22 mouse cellular contexts compared by ENCODE assay signal in genomic region chr11:104203271-104203670, GRCm38 (mm10). TPM values are rescaled to one million over a fixed set of nuclear protein-coding genes. Genes with fewer than 3 reads are reported as not detected.
DNase-seq lines count a peak whose midpoint lies in the region; ATAC-seq and TF ChIP-seq lines count a peak whose summit lies in the region.
"Had no signal": no experiment of that assay in that cellular context is flagged by ENCODE, and none has a peak within 500 bp of the region (broad histone marks: within the 10 kb centered on the region; RNA-seq: fewer than 3 reads in every experiment).

No protein-coding gene starts in this region.

- H3K9me3 ChIP-seq in lung, postnatal 0 days (ENCODE audit: low read length) = no peaks in the 10 kb centered on the region

- WGBS in lung, postnatal 0 days = 47% methylated on average over 3 of the region's 3 CpGs

- no peaks in the 10 kb centered on the region for H3K4me1 ChIP-seq in lung, postnatal 0 days (ENCODE audit: insufficient read depth, low read depth, low read length)
- H3K4me1 ChIP-seq: embryonic facial prominence, embryonic 10.5 days; embryonic facial prominence, embryonic 12.5 days; forebrain, embryonic 12.5 days had no signal

- no peaks in the 10 kb centered on the region for H3K36me3 ChIP-seq in lung, postnatal 0 days (ENCODE audit: insufficient read depth, low read length)
- H3K36me3 ChIP-seq: embryonic facial prominence, embryonic 10.5 days; embryonic facial prominence, embryonic 12.5 days; forebrain, embryonic 12.5 days had no signal

- TF ChIP-seq CTCF in lung, postnatal 0 days (IDR thresholded peaks at IDR 0.05) = no peak

- H3K27me3 ChIP-seq in lung, postnatal 0 days (replicated peaks; ENCODE audit: insufficient read depth, low read length) = no peaks in the 10 kb centered on the region
- H3K27me3 ChIP-seq: embryonic facial prominence, embryonic 12.5 days had no signal

- H3K4me2 ChIP-seq in lung, postnatal 0 days (replicated peaks; ENCODE audit: low read depth, low read length) = no peak overlapping the region
- H3K4me2 ChIP-seq: embryonic facial prominence, embryonic 12.5 days; forebrain, embryonic 12.5 days had no signal

- no peak overlapping the region for H3K27ac ChIP-seq in lung, postnatal 0 days (ENCODE audit: low read length)
- H3K27ac ChIP-seq: embryonic facial prominence, embryonic 10.5 days; embryonic facial prominence, embryonic 12.5 days; forebrain, embryonic 12.5 days had no signal

- no peak overlapping the region for H3K9ac ChIP-seq in lung, postnatal 0 days (replicated peaks; ENCODE audit: low read depth)
- H3K9ac ChIP-seq: embryonic facial prominence, embryonic 12.5 days; forebrain, embryonic 12.5 days had no signal

- DNase-seq in lung, postnatal 0 days (ENCODE audit: low spot score) = no peak
- DNase-seq in lung, postnatal 14 days = no peak
- DNase-seq in 416B (ENCODE audit: low read depth) = peak; percentile 94
- peak; percentile 26 for DNase-seq in lung, postnatal 25 days (ENCODE audit: low spot score)
- no peak for DNase-seq in Muller cell, postnatal 12 days (ENCODE audit: inconsistent ontology term)
- DNase-seq: adrenal gland, adult 2 months; adrenal gland, postnatal 10 days; adrenal gland, postnatal 36 days; cerebellum, adult 11-12 months; cerebellum, adult 2 months; cerebellum, adult 9-10 months; cerebellum, postnatal 10 days; cerebellum, postnatal 25 days had no signal

- peak; percentile 27; the same call in 1 of the 2 replicates for TF ChIP-seq EP300 in lung, postnatal 0 days (IDR thresholded peaks at IDR 0.05)

- no peak overlapping the region for H3K4me3 ChIP-seq in lung, postnatal 0 days (ENCODE audit: low read depth, low read length)
- H3K4me3 ChIP-seq: embryonic facial prominence, embryonic 10.5 days; embryonic facial prominence, embryonic 12.5 days; forebrain, embryonic 12.5 days had no signal

- ATAC-seq in lung, postnatal 0 days = peak; percentile 26; the same call in 1 of the 2 replicates
- no peak for ATAC-seq in frontal cortex, adult (ENCODE audit: low TSS enrichment)
- ATAC-seq: forebrain, embryonic 14.5 days; forebrain, embryonic 16.5 days had no signal

RNA-seq across cellular contexts. Expression of gene Sppl2c, which starts 17.1 kb away (rescaled TPM):
- not detected in 2 replicates for polyA plus RNA-seq in lung, postnatal 0 days (2015; fragmentation: Nextera tagmentation; extraction: Ambion mirVana)
- polyA plus RNA-seq: adrenal gland, adult 2 months; C2C12; cerebellum, adult 2 months; cortical plate, adult 2 months; embryonic facial prominence, embryonic 10.5 days; embryonic facial prominence, embryonic 12.5 days; embryonic facial prominence, embryonic 14.5 days; forebrain, embryonic 12.5 days; forebrain, embryonic 14.5 days; forebrain, embryonic 16.5 days had no signal

RNA-seq across cellular contexts. Expression of gene Mapt, which starts 27.9 kb away (rescaled TPM):
- 15.9 and 23.3 TPM in 2 replicates for polyA plus RNA-seq in lung, postnatal 0 days (2015; fragmentation: Nextera tagmentation; extraction: Ambion mirVana)

Comparison
In these comparisons a context has a peak if more than half of its experiments do, and no peak if none do; other contexts are left out.
1. DNase-seq: peak in 416B (single experiment) and lung, postnatal 25 days (single experiment); none in lung, postnatal 0 days (single experiment), lung, postnatal 14 days (single experiment) and Muller cell, postnatal 12 days (single experiment).